In the genomic region with DNA sequence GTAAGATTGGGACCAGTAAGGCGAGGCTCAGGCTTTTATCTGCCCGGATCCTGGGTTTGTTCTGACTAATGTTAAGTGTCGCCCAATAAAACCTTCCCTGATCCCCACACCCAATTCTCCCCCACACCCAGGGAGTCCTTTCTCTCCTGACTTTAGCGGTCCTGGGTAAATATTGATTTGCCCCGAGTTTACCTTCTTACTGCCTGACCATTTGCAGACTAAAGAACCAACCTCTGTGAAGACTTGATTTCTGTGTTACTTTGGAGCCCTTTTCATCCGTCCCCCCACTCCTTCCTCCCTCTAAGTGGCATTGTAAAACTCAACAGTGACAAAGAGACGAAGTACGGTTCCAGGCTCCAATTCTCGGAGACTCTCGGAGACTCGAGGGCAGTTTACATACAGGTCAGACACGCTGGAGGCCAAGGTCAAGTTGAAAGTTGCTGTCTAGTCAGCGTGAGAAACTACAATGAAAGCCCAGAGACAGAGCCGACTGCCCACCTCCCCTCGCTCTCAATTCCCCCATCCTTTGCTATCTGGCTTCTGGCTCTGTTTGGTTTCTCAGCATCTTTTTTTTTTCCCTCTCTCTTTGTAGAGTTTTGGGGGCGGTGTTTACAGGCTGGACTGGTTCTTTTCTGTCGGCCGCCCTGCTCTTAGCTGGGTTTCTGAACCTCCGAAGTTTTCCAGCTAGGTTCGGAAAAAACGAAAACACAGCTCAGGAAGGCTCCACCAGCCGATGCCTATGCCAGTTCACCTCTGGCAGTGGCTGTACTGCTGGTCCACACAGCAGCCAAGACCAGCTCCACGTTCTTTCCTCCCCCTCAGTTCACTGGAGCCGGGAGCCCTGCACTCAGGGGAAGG, we compare ENCODE assay signal across 13 mouse cellular contexts. TPM values are rescaled to one million over a fixed set of nuclear protein-coding genes. Genes with fewer than 3 reads are reported as not detected.
DNase-seq lines count a peak whose midpoint lies in the region; ATAC-seq lines count a peak whose summit lies in the region.
"Had no signal": no experiment of that assay in that cellular context is flagged by ENCODE, and none has a peak within 500 bp of the region (broad histone marks: within the 10 kb centered on the region; RNA-seq: fewer than 3 reads in every experiment).

No protein-coding gene starts in this region.

- no peaks in the 10 kb centered on the region for H3K36me3 ChIP-seq in megakaryocyte, embryonic 14.5 days (replicated peaks; ENCODE audit: low read length)
- H3K36me3 ChIP-seq in limb, embryonic 12.5 days = peaks cover 3% of the 10 kb centered on the region; the same call in 1 of the 2 replicates
- H3K36me3 ChIP-seq: hindbrain, embryonic 15.5 days had no signal

- ATAC-seq in megakaryocyte, adult 5-6 weeks (ENCODE audit: poor library complexity, severe bottlenecking) = no peak
- ATAC-seq in limb, embryonic 12.5 days (ENCODE audit: insufficient number of reproducible peaks, insufficient read depth, low FRiP score, low TSS enrichment, low read depth) = no peak
- no peak for ATAC-seq in megakaryocyte-erythroid progenitor cell, adult 5-6 weeks (replicated peaks; ENCODE audit: low FRiP score, low TSS enrichment, poor library complexity, severe bottlenecking)

- peaks cover 49% of the 10 kb centered on the region for H3K4me1 ChIP-seq in megakaryocyte, embryonic 14.5 days
- H3K4me1 ChIP-seq in limb, embryonic 12.5 days (replicated peaks) = peaks cover 26% of the 10 kb centered on the region

- H3K4me2 ChIP-seq in limb, embryonic 12.5 days = peak overlapping the region; percentile 96
- H3K4me2 ChIP-seq: hindbrain, embryonic 15.5 days had no signal

- H3K9me3 ChIP-seq in megakaryocyte, embryonic 14.5 days = peaks cover 7% of the 10 kb centered on the region; the same call in 1 of the 2 replicates
- H3K9me3 ChIP-seq in limb, embryonic 12.5 days = no peaks in the 10 kb centered on the region
- H3K9me3 ChIP-seq: hindbrain, embryonic 15.5 days had no signal

- DNase-seq in heart, postnatal 4 days = peak; percentile 10
- no peak for DNase-seq in heart, postnatal 14 days
- peak; percentile 61 for DNase-seq in embryo, embryonic 10 days (ENCODE audit: low spot score)
- DNase-seq in adrenal gland, postnatal 14 days = no peak
- DNase-seq: lung, postnatal 10 days had no signal

- peaks cover 97% of the 10 kb centered on the region for H3K27me3 ChIP-seq in megakaryocyte, embryonic 14.5 days (replicated peaks)
- peaks cover 59% of the 10 kb centered on the region for H3K27me3 ChIP-seq in limb, embryonic 12.5 days

- 1% methylated on average over 24 of the region's 24 CpGs for WGBS in limb, embryonic 12.5 days

- intact Hi-C loops in heart, postnatal 14 days (cut with DNase I) = no loop called here

- H3K9ac ChIP-seq in limb, embryonic 12.5 days (replicated peaks) = peak overlapping the region; percentile 99
- H3K9ac ChIP-seq: hindbrain, embryonic 15.5 days had no signal

- peak overlapping the region; percentile 98 for H3K27ac ChIP-seq in limb, embryonic 12.5 days
- H3K27ac ChIP-seq: hindbrain, embryonic 15.5 days had no signal

- peak overlapping the region; percentile 55 for H3K4me3 ChIP-seq in megakaryocyte, embryonic 14.5 days (replicated peaks)
- peak overlapping the region; percentile 99 for H3K4me3 ChIP-seq in limb, embryonic 12.5 days (replicated peaks)
- H3K4me3 ChIP-seq: erythroblast, embryonic 14.5 days; hindbrain, embryonic 15.5 days had no signal

RNA-seq across cellular contexts. Expression of a gene that starts 2.0 kb away (rescaled TPM):
- total RNA-seq in heart, postnatal 4 days (2021) = not detected
- not detected for total RNA-seq in heart, postnatal 14 days (2021)
- not detected in 2 replicates for polyA plus RNA-seq in megakaryocyte, embryonic 14.5 days (2012; ENCODE audit: insufficient read depth, low replicate concordance)
- total RNA-seq in megakaryocyte, adult 5-6 weeks (2015) = not detected in 2 replicates
- not detected in 2 replicates for total RNA-seq in megakaryocyte, adult 5-6 weeks (2017)
- 33.1 and 34.1 TPM in 2 replicates for polyA plus RNA-seq in limb, embryonic 12.5 days (2016; fragmentation: Nextera tagmentation; extraction: Ambion mirVana)
- total RNA-seq in megakaryocyte-erythroid progenitor cell, adult 5-6 weeks (2014; fragmentation: Nextera tagmentation) = not detected in 2 replicates
- total RNA-seq in megakaryocyte-erythroid progenitor cell, adult 5-6 weeks (2017) = not detected in 2 replicates
- total RNA-seq in adrenal gland, postnatal 14 days (2021) = not detected in 2 replicates
- total RNA-seq: left cerebral cortex, postnatal 36 days; MEL had no signal
- polyA plus RNA-seq: erythroblast, embryonic 14.5 days; hindbrain, embryonic 15.5 days had no signal

RNA-seq across cellular contexts. Expression of a gene that starts 17.1 kb away (rescaled TPM):
- not detected for total RNA-seq in heart, postnatal 4 days (2021)
- not detected for total RNA-seq in heart, postnatal 14 days (2021)
- not detected in 2 replicates for polyA plus RNA-seq in megakaryocyte, embryonic 14.5 days (2012; ENCODE audit: insufficient read depth, low replicate concordance)
- not detected in 2 replicates for total RNA-seq in megakaryocyte, adult 5-6 weeks (2015)
- total RNA-seq in megakaryocyte, adult 5-6 weeks (2017) = not detected in 2 replicates
- polyA plus RNA-seq in limb, embryonic 12.5 days (2016; fragmentation: Nextera tagmentation; extraction: Ambion mirVana) = 88.2 and 96.8 TPM in 2 replicates
- not detected in 2 replicates for total RNA-seq in megakaryocyte-erythroid progenitor cell, adult 5-6 weeks (2014; fragmentation: Nextera tagmentation)
- total RNA-seq in megakaryocyte-erythroid progenitor cell, adult 5-6 weeks (2017) = not detected in 2 replicates
- not detected in 2 replicates for total RNA-seq in adrenal gland, postnatal 14 days (2021)
- total RNA-seq: left cerebral cortex, postnatal 36 days; MEL had no signal
- polyA plus RNA-seq: erythroblast, embryonic 14.5 days; hindbrain, embryonic 15.5 days had no signal

RNA-seq across cellular contexts. Expression of a gene that starts 22.0 kb away (rescaled TPM):
- total RNA-seq in heart, postnatal 4 days (2021) = not detected
- total RNA-seq in heart, postnatal 14 days (2021) = not detected
- polyA plus RNA-seq in megakaryocyte, embryonic 14.5 days (2012; ENCODE audit: insufficient read depth, low replicate concordance) = 0.10 TPM in 1 of 2 replicates, not detected in the other
- 0.07 TPM in 1 of 2 replicates, not detected in the other for total RNA-seq in megakaryocyte, adult 5-6 weeks (2015)
- 0.11 TPM in 1 of 2 replicates, not detected in the other for total RNA-seq in megakaryocyte, adult 5-6 weeks (2017)
- polyA plus RNA-seq in limb, embryonic 12.5 days (2016; fragmentation: Nextera tagmentation; extraction: Ambion mirVana) = 272 and 294 TPM in 2 replicates
- not detected in 2 replicates for total RNA-seq in megakaryocyte-erythroid progenitor cell, adult 5-6 weeks (2014; fragmentation: Nextera tagmentation)
- 0.34 TPM in 1 of 2 replicates, not detected in the other for total RNA-seq in megakaryocyte-erythroid progenitor cell, adult 5-6 weeks (2017)
- total RNA-seq in adrenal gland, postnatal 14 days (2021) = 0.15 and 0.68 TPM in 2 replicates
- total RNA-seq: left cerebral cortex, postnatal 36 days; MEL had no signal
- polyA plus RNA-seq: erythroblast, embryonic 14.5 days had no signal

RNA-seq across cellular contexts. Expression of a gene that starts 31.8 kb away (rescaled TPM):
- not detected for total RNA-seq in heart, postnatal 4 days (2021)
- total RNA-seq in heart, postnatal 14 days (2021) = not detected
- 3.8 TPM in 1 of 2 replicates, not detected in the other for polyA plus RNA-seq in megakaryocyte, embryonic 14.5 days (2012; ENCODE audit: insufficient read depth, low replicate concordance)
- total RNA-seq in megakaryocyte, adult 5-6 weeks (2015) = 0.36 and 1.2 TPM in 2 replicates
- total RNA-seq in megakaryocyte, adult 5-6 weeks (2017) = 1.5 and 2.0 TPM in 2 replicates
- 74.7 and 77.4 TPM in 2 replicates for polyA plus RNA-seq in limb, embryonic 12.5 days (2016; fragmentation: Nextera tagmentation; extraction: Ambion mirVana)
- total RNA-seq in megakaryocyte-erythroid progenitor cell, adult 5-6 weeks (2014; fragmentation: Nextera tagmentation) = 7.6 and 9.7 TPM in 2 replicates
- 10.3 and 27.1 TPM in 2 replicates for total RNA-seq in megakaryocyte-erythroid progenitor cell, adult 5-6 weeks (2017)
- 1.8 and 3.5 TPM in 2 replicates for total RNA-seq in adrenal gland, postnatal 14 days (2021)
- total RNA-seq: left cerebral cortex, postnatal 36 days; MEL had no signal
- polyA plus RNA-seq: erythroblast, embryonic 14.5 days had no signal

RNA-seq across cellular contexts. Expression of a gene that starts 41.0 kb away (rescaled TPM):
- total RNA-seq in heart, postnatal 4 days (2021) = under 1 TPM in 1 of 2 experiments, not detected in 1; 0.20 TPM
- under 1 TPM; 0.17 to 0.29 TPM for total RNA-seq in heart, postnatal 14 days (2021)
- polyA plus RNA-seq in megakaryocyte, embryonic 14.5 days (2012; ENCODE audit: insufficient read depth, low replicate concordance) = 2.8 and 3.2 TPM in 2 replicates
- total RNA-seq in megakaryocyte, adult 5-6 weeks (2015) = 1.2 and 1.8 TPM in 2 replicates
- total RNA-seq in megakaryocyte, adult 5-6 weeks (2017) = 0.53 and 0.73 TPM in 2 replicates
- 11.7 and 13.8 TPM in 2 replicates for polyA plus RNA-seq in limb, embryonic 12.5 days (2016; fragmentation: Nextera tagmentation; extraction: Ambion mirVana)
- 3.4 and 4.1 TPM in 2 replicates for total RNA-seq in megakaryocyte-erythroid progenitor cell, adult 5-6 weeks (2014; fragmentation: Nextera tagmentation)
- 2.6 and 3.1 TPM in 2 replicates for total RNA-seq in megakaryocyte-erythroid progenitor cell, adult 5-6 weeks (2017)
- total RNA-seq in adrenal gland, postnatal 14 days (2021) = 20.9 and 22.2 TPM in 2 replicates
- total RNA-seq: left cerebral cortex, postnatal 36 days; MEL had no signal

Comparison
In these comparisons a context has a peak if more than half of its experiments do, and no peak if none do; other contexts are left out.
1. DNase-seq: peak in heart, postnatal 4 days (single experiment) and embryo, embryonic 10 days (single experiment); none in heart, postnatal 14 days (0 of 2) and adrenal gland, postnatal 14 days (single experiment).